Mouse (Mus musculus): Measurements from ENCODE around the gene Ifrd2. TPM values are rescaled to one million over a fixed set of nuclear protein-coding genes. Genes with fewer than 3 reads are reported as not detected.

The Ifrd2 gene
- polyA plus RNA-seq, 1 experiment, result 71.2 TPM

GRCm38 (mm10) chr9:107618098-107618497 lies 30.7 kb downstream of the Ifrd2 start:
- Histone ChIP-seq H3K36me3 (ENCODE audit: control insufficient read depth, insufficient read depth, low read length) (peaks cover 64% of the 10 kb centered on the region), H3K27ac (ENCODE audit: insufficient read depth, low read length) (0 out of 2 replicates have a peak overlapping the region, but pooled peaks have one; percentile 2), H3K27me3 (ENCODE audit: control insufficient read depth, insufficient read depth, low read length) (no peaks in the 10 kb centered on the region), H3K4me3 (ENCODE audit: extremely low read depth, insufficient read depth, insufficient read length) (no peak overlapping the region), H3K4me1 (ENCODE audit: control insufficient read depth, insufficient read depth, insufficient read length) (no peaks in the 10 kb centered on the region)
- 96% methylated on average over 6 of the region's 6 CpGs for WGBS
- TF ChIP-seq CTCF (IDR thresholded peaks at IDR 0.05; ENCODE audit: extremely low read depth, insufficient read depth, insufficient read length, insufficient replicate concordance) (no peak), POLR2A (IDR thresholded peaks at IDR 0.05; ENCODE audit: low read depth, low read length) (no peak)
- DNase-seq (ENCODE audit: low read depth in 1 of 2, low spot score in 2 of 2), result no peak

GRCm38 (mm10) chr9:107618778-107619545 lies 31.5 kb downstream of the Ifrd2 start:
- H3K27me3 ChIP-seq (ENCODE audit: control insufficient read depth, insufficient read depth, low read length), result no peaks in the 10 kb centered on the region
- no peak overlapping the region for H3K27ac ChIP-seq (ENCODE audit: insufficient read depth, low read length)
- peaks cover 2% of the 10 kb centered on the region; the same call in 1 of the 2 replicates for H3K4me1 ChIP-seq (ENCODE audit: control insufficient read depth, insufficient read depth, insufficient read length)
- 77% methylated on average over 13 of the region's 13 CpGs for WGBS
- no peak for DNase-seq (ENCODE audit: low read depth in 1 of 2, low spot score in 2 of 2)
- no peak overlapping the region for H3K4me3 ChIP-seq (ENCODE audit: extremely low read depth, insufficient read depth, insufficient read length)
- peaks cover 59% of the 10 kb centered on the region for H3K36me3 ChIP-seq (ENCODE audit: control insufficient read depth, insufficient read depth, low read length)
- TF ChIP-seq POLR2A (IDR thresholded peaks at IDR 0.05; ENCODE audit: low read depth, low read length) (no peak), CTCF (IDR thresholded peaks at IDR 0.05; ENCODE audit: extremely low read depth, insufficient read depth, insufficient read length, insufficient replicate concordance) (no peak)

GRCm38 (mm10) chr9:107619546-107619879 lies 32.1 kb downstream of the Ifrd2 start:
- WGBS, result 87% methylated on average over 13 of the region's 13 CpGs
- DNase-seq (ENCODE audit: low read depth in 1 of 2, low spot score in 2 of 2), result no peak
- no peaks in the 10 kb centered on the region for H3K27me3 ChIP-seq (ENCODE audit: control insufficient read depth, insufficient read depth, low read length)
- H3K36me3 ChIP-seq (ENCODE audit: control insufficient read depth, insufficient read depth, low read length), result peaks cover 55% of the 10 kb centered on the region
- H3K27ac ChIP-seq (ENCODE audit: insufficient read depth, low read length), result no peak overlapping the region
- TF ChIP-seq CTCF (IDR thresholded peaks at IDR 0.05; ENCODE audit: extremely low read depth, insufficient read depth, insufficient read length, insufficient replicate concordance) (no peak), POLR2A (IDR thresholded peaks at IDR 0.05; ENCODE audit: low read depth, low read length) (no peak)
- H3K4me3 ChIP-seq (ENCODE audit: extremely low read depth, insufficient read depth, insufficient read length), result no peak overlapping the region
- peaks cover 7% of the 10 kb centered on the region; the same call in 1 of the 2 replicates for H3K4me1 ChIP-seq (ENCODE audit: control insufficient read depth, insufficient read depth, insufficient read length)

GRCm38 (mm10) chr9:107620954-107621353 lies 33.5 kb downstream of the Ifrd2 start:
- no peak for DNase-seq (ENCODE audit: low read depth in 1 of 2, low spot score in 2 of 2)
- peaks cover 42% of the 10 kb centered on the region for H3K36me3 ChIP-seq (ENCODE audit: control insufficient read depth, insufficient read depth, low read length)
- H3K4me3 ChIP-seq (ENCODE audit: extremely low read depth, insufficient read depth, insufficient read length), result no peak overlapping the region
- H3K27ac ChIP-seq (ENCODE audit: insufficient read depth, low read length), result no peak overlapping the region
- TF ChIP-seq POLR2A (IDR thresholded peaks at IDR 0.05; ENCODE audit: low read depth, low read length) (no peak), CTCF (IDR thresholded peaks at IDR 0.05; ENCODE audit: extremely low read depth, insufficient read depth, insufficient read length, insufficient replicate concordance) (no peak)
- H3K4me1 ChIP-seq (ENCODE audit: control insufficient read depth, insufficient read depth, insufficient read length), result peaks cover 18% of the 10 kb centered on the region; the same call in 1 of the 2 replicates
- H3K27me3 ChIP-seq (ENCODE audit: control insufficient read depth, insufficient read depth, low read length), result no peaks in the 10 kb centered on the region

- no peaks in the 10 kb centered on the region for H3K27me3 ChIP-seq (ENCODE audit: control insufficient read depth, insufficient read depth, low read length)
- DNase-seq (ENCODE audit: low read depth in 1 of 2, low spot score in 2 of 2), result no peak
- H3K27ac ChIP-seq (ENCODE audit: insufficient read depth, low read length), result peak overlapping the region; percentile 77
- H3K4me1 ChIP-seq (ENCODE audit: control insufficient read depth, insufficient read depth, insufficient read length), result peaks cover 53% of the 10 kb centered on the region; the same call in 1 of the 2 replicates
- H3K36me3 ChIP-seq (ENCODE audit: control insufficient read depth, insufficient read depth, low read length), result peaks cover 22% of the 10 kb centered on the region
- 22% methylated on average over 5 of the region's 5 CpGs for WGBS
- TF ChIP-seq POLR2A (IDR thresholded peaks at IDR 0.05; ENCODE audit: low read depth, low read length), result no peak
- no peak overlapping the region; the same call in 1 of the 2 replicates for H3K4me3 ChIP-seq (ENCODE audit: extremely low read depth, insufficient read depth, insufficient read length)
Observed at GRCm38 (mm10) chr9:107624539-107624938, 37.1 kb downstream of the Ifrd2 start.

GRCm38 (mm10) chr9:107624951-107625350 lies 37.5 kb downstream of the Ifrd2 start:
- Histone ChIP-seq H3K36me3 (ENCODE audit: control insufficient read depth, insufficient read depth, low read length) (peaks cover 18% of the 10 kb centered on the region), H3K27me3 (ENCODE audit: control insufficient read depth, insufficient read depth, low read length) (no peaks in the 10 kb centered on the region), H3K27ac (ENCODE audit: insufficient read depth, low read length) (peak overlapping the region; percentile 77), H3K4me1 (ENCODE audit: control insufficient read depth, insufficient read depth, insufficient read length) (peaks cover 57% of the 10 kb centered on the region; the same call in 1 of the 2 replicates), H3K4me3 (ENCODE audit: extremely low read depth, insufficient read depth, insufficient read length) (no peak overlapping the region; the same call in 1 of the 2 replicates)
- DNase-seq (ENCODE audit: low read depth in 1 of 2, low spot score in 2 of 2), result no peak
- WGBS, result 70% methylated on average over 3 of the region's 3 CpGs
- no peak for TF ChIP-seq CTCF (IDR thresholded peaks at IDR 0.05; ENCODE audit: extremely low read depth, insufficient read depth, insufficient read length, insufficient replicate concordance)
